Comparison of ENCODE assay signal across 27 mouse cellular contexts in genomic region chr6:4617911-4618310, GRCm38 (mm10). TPM values are rescaled to one million over a fixed set of nuclear protein-coding genes. Genes with fewer than 3 reads are reported as not detected.
A peak's percentile ranks its signal among the peaks of the same experiment; 100 is the strongest.
DNase-seq lines count a peak whose midpoint lies in the region; ATAC-seq and TF ChIP-seq lines count a peak whose summit lies in the region.
"Had no signal": no experiment of that assay in that cellular context is flagged by ENCODE, and none has a peak within 500 bp of the region (broad histone marks: within the 10 kb centered on the region; RNA-seq: fewer than 3 reads in every experiment).

No protein-coding gene starts in this region.

- no peak overlapping the region for H3K4me3 ChIP-seq in kidney, postnatal 0 days (replicated peaks; ENCODE audit: low read depth, low read length)
- no peak overlapping the region for H3K4me3 ChIP-seq in kidney, embryonic 15.5 days (replicated peaks)
- H3K4me3 ChIP-seq: embryonic facial prominence, embryonic 15.5 days; hindbrain, embryonic 10.5 days; intestine, embryonic 15.5 days; limb, embryonic 10.5 days; midbrain, embryonic 13.5 days; neural tube, embryonic 12.5 days had no signal

- no peak for TF ChIP-seq CTCF in kidney, postnatal 0 days (IDR thresholded peaks at IDR 0.05; ENCODE audit: low read depth)

- peak; percentile 45 for DNase-seq in kidney, postnatal 0 days (ENCODE audit: low spot score)
- peak; percentile 44 for DNase-seq in lung, postnatal 36 days
- no peak for DNase-seq in lung, postnatal 14 days
- DNase-seq in urinary bladder, postnatal 14 days (ENCODE audit: low spot score), result no peak
- no peak for DNase-seq in ovary, adult 18-20 months (ENCODE audit: low spot score)
- DNase-seq: adrenal gland, postnatal 14 days; cerebellum, adult 9-10 months; gastrocnemius, postnatal 10 days; heart, adult 11 months; kidney, adult 8-10 months; kidney, postnatal 36 days; liver; right cerebral cortex, postnatal 4 days had no signal

- no peak overlapping the region for H3K9ac ChIP-seq in kidney, postnatal 0 days (ENCODE audit: low read depth, low read length)
- no peak overlapping the region for H3K9ac ChIP-seq in kidney, embryonic 15.5 days
- H3K9ac ChIP-seq: embryonic facial prominence, embryonic 15.5 days; intestine, embryonic 15.5 days; midbrain, embryonic 13.5 days; neural tube, embryonic 12.5 days had no signal

- no peaks in the 10 kb centered on the region for H3K27me3 ChIP-seq in kidney, postnatal 0 days (ENCODE audit: insufficient read depth, low read length)
- no peaks in the 10 kb centered on the region for H3K27me3 ChIP-seq in kidney, embryonic 15.5 days
- H3K27me3 ChIP-seq: embryonic facial prominence, embryonic 15.5 days; intestine, embryonic 15.5 days; midbrain, embryonic 13.5 days; neural tube, embryonic 12.5 days had no signal

- no peaks in the 10 kb centered on the region for H3K4me1 ChIP-seq in kidney, postnatal 0 days (replicated peaks; ENCODE audit: insufficient read depth, low read length)
- H3K4me1 ChIP-seq in kidney, embryonic 15.5 days, result peaks cover 3% of the 10 kb centered on the region; the same call in 1 of the 2 replicates
- H3K4me1 ChIP-seq: embryonic facial prominence, embryonic 15.5 days; hindbrain, embryonic 10.5 days; intestine, embryonic 15.5 days; limb, embryonic 10.5 days; midbrain, embryonic 13.5 days; neural tube, embryonic 12.5 days had no signal

- ATAC-seq in kidney, postnatal 0 days (replicated peaks; ENCODE audit: low FRiP score, low read depth), result no peak
- no peak for ATAC-seq in kidney, embryonic 15.5 days (replicated peaks; ENCODE audit: low FRiP score)
- peak; percentile 67 to 77; a peak in 2 of 4 replicates for ATAC-seq in hematopoietic stem cell, adult 5-6 weeks (replicated peaks in 1 of 2; ENCODE audit: insufficient read depth in 1 of 2, low FRiP score in 2 of 2, low TSS enrichment in 1 of 2, low read depth in 1 of 2, poor library complexity in 2 of 2, severe bottlenecking in 2 of 2)
- peak; percentile 83 for ATAC-seq in neutrophil, adult 5-6 weeks (ENCODE audit: extremely low read depth, insufficient number of reproducible peaks, low FRiP score, poor library complexity, severe bottlenecking)
- ATAC-seq: CD4-positive, CD25-positive, alpha-beta regulatory T cell, adult 4 months; forebrain, embryonic 14.5 days; hindbrain, embryonic 16.5 days; intestine, embryonic 15.5 days; midbrain, embryonic 13.5 days had no signal

- no peaks in the 10 kb centered on the region for H3K9me3 ChIP-seq in kidney, postnatal 0 days (replicated peaks; ENCODE audit: low read length)
- H3K9me3 ChIP-seq in kidney, embryonic 15.5 days (replicated peaks), result no peaks in the 10 kb centered on the region
- H3K9me3 ChIP-seq: embryonic facial prominence, embryonic 15.5 days; intestine, embryonic 15.5 days; limb, embryonic 10.5 days; midbrain, embryonic 13.5 days; neural tube, embryonic 12.5 days had no signal

- H3K4me2 ChIP-seq in kidney, postnatal 0 days (ENCODE audit: low read length), result no peak overlapping the region
- H3K4me2 ChIP-seq in kidney, embryonic 15.5 days, result no peak overlapping the region
- H3K4me2 ChIP-seq: embryonic facial prominence, embryonic 15.5 days; heart, embryonic 11.5 days; intestine, embryonic 15.5 days; midbrain, embryonic 13.5 days; neural tube, embryonic 12.5 days had no signal

- 40% methylated on average over 10 of the region's 10 CpGs for whole genome bisulfite sequencing in kidney, postnatal 0 days
- WGBS in kidney, embryonic 15.5 days, result 54% methylated on average over 10 of the region's 10 CpGs

- H3K27ac ChIP-seq in kidney, postnatal 0 days, result no peak overlapping the region
- no peak overlapping the region for H3K27ac ChIP-seq in kidney, embryonic 15.5 days
- H3K27ac ChIP-seq: embryonic facial prominence, embryonic 15.5 days; hindbrain, embryonic 10.5 days; intestine, embryonic 15.5 days; limb, embryonic 10.5 days; macrophage; midbrain, embryonic 13.5 days; neural tube, embryonic 12.5 days had no signal

- peaks cover 9% of the 10 kb centered on the region for H3K36me3 ChIP-seq in kidney, postnatal 0 days (ENCODE audit: insufficient read depth, low read length)
- H3K36me3 ChIP-seq in kidney, embryonic 15.5 days, result peaks cover 31% of the 10 kb centered on the region

RNA-seq across cellular contexts. Expression of gene Casd1, which starts 17.3 kb away (rescaled TPM):
- polyA plus RNA-seq in kidney, postnatal 0 days (2015; fragmentation: Nextera tagmentation; extraction: Ambion mirVana), result 26.7 and 27.4 TPM in 2 replicates
- polyA plus RNA-seq in kidney, embryonic 15.5 days (2015; fragmentation: Nextera tagmentation; extraction: Ambion mirVana), result 31.6 and 34.1 TPM in 2 replicates
- 68.8 and 146 TPM in 2 replicates for total RNA-seq in hematopoietic stem cell, adult 5-6 weeks (2017)
- total RNA-seq in neutrophil, adult 5-6 weeks (2017), result 28.5 and 36.2 TPM in 2 replicates

Comparison
In these comparisons a context has a peak if more than half of its experiments do, and no peak if none do; other contexts are left out.
1. DNase-seq: peak in kidney, postnatal 0 days (single experiment) and lung, postnatal 36 days (single experiment); none in lung, postnatal 14 days (single experiment), urinary bladder, postnatal 14 days (single experiment) and ovary, adult 18-20 months (single experiment).
2. ATAC-seq: peak in hematopoietic stem cell, adult 5-6 weeks (2 of 2) and neutrophil, adult 5-6 weeks (single experiment); none in kidney, postnatal 0 days (single experiment) and kidney, embryonic 15.5 days (single experiment).